Mouse (Mus musculus): Measurements from ENCODE around the gene Cdiptos.

Cdiptos gene

GRCm38 (mm10) chr7:126928384-126929037 lies 47.4 kb downstream of the Cdiptos start, which contains the start of gene Kctd13:
Gene Kctd13 (plus strand): TSS chr7:126928879.
- DNase-seq (ENCODE audit: low read depth, low spot score), result peak; percentile 95

- DNase-seq (ENCODE audit: low read depth, low spot score), result peak; percentile 65
Observed at GRCm38 (mm10) chr7:126926299-126926698, 49.6 kb downstream of the Cdiptos start.

- DNase-seq (ENCODE audit: low read depth, low spot score), result no peak
Observed at GRCm38 (mm10) chr7:126923999-126924398, 51.9 kb downstream of the Cdiptos start.

- DNase-seq (ENCODE audit: low read depth, low spot score), result no peak
Observed at GRCm38 (mm10) chr7:126922624-126923060, 53.3 kb downstream of the Cdiptos start, which contains the start of gene Tmem219. Gene Tmem219 (minus strand): TSS chr7:126922917.

All from CD4-positive helper T cell, adult 2 months (primary cell).